Mouse (Mus musculus): ENCODE data around the gene Tas2r135. TPM values are rescaled to one million over a fixed set of nuclear protein-coding genes. Genes with fewer than 3 reads are reported as not detected.

Tas2r135 gene
- polyA plus RNA-seq, 1 experiment from 2014 or later: not detected

GRCm38 (mm10) chr6:42375131-42375530, 30.1 kb upstream of the Tas2r135 start:
- no peak for ATAC-seq (ENCODE audit: extremely low read depth, insufficient number of reproducible peaks, low FRiP score, low TSS enrichment)
- 54% methylated on average over 2 of the region's 2 CpGs for WGBS
- Histone ChIP-seq H3K9me3 (no peaks in the 10 kb centered on the region), H3K9ac (0 out of 2 replicates have a peak overlapping the region, but pooled peaks have one; percentile 11), H3K4me1 (peaks cover 64% of the 10 kb centered on the region), H3K27ac (replicated peaks) (peak overlapping the region; percentile 72), H3K36me3 (no peaks in the 10 kb centered on the region), H3K4me2 (peak overlapping the region; percentile 5; the same call in 1 of the 2 replicates), H3K4me3 (no peak overlapping the region), H3K27me3 (replicated peaks) (no peaks in the 10 kb centered on the region)

GRCm38 (mm10) chr6:42376016-42376415, 29.2 kb upstream of the Tas2r135 start:
- H3K9ac ChIP-seq: peak overlapping the region; percentile 4
- no peak overlapping the region for H3K4me2 ChIP-seq
- H3K4me1 ChIP-seq: peaks cover 59% of the 10 kb centered on the region
- no peaks in the 10 kb centered on the region for H3K36me3 ChIP-seq
- H3K4me3 ChIP-seq: no peak overlapping the region
- WGBS: 17% methylated on average over 4 of the region's 4 CpGs
- no peaks in the 10 kb centered on the region for H3K9me3 ChIP-seq
- no peak for ATAC-seq (ENCODE audit: extremely low read depth, insufficient number of reproducible peaks, low FRiP score, low TSS enrichment)
- H3K27ac ChIP-seq (replicated peaks): peak overlapping the region; percentile 72
- no peaks in the 10 kb centered on the region for H3K27me3 ChIP-seq (replicated peaks)

- Histone ChIP-seq H3K4me3 (no peak overlapping the region), H3K27me3 (replicated peaks) (no peaks in the 10 kb centered on the region), H3K4me2 (no peak overlapping the region), H3K9ac (peak overlapping the region; percentile 4; the same call in 1 of the 2 replicates), H3K27ac (replicated peaks) (peak overlapping the region; percentile 72), H3K36me3 (no peaks in the 10 kb centered on the region), H3K9me3 (no peaks in the 10 kb centered on the region), H3K4me1 (peaks cover 59% of the 10 kb centered on the region)
- no peak for ATAC-seq (ENCODE audit: extremely low read depth, insufficient number of reproducible peaks, low FRiP score, low TSS enrichment)
- 58% methylated on average over 6 of the region's 6 CpGs for WGBS
These were observed 28.7 kb upstream of the Tas2r135 start for GRCm38 (mm10) chr6:42376504-42377019.

- H3K9ac ChIP-seq: no peak overlapping the region
- WGBS: 71% methylated on average over 5 of the region's 5 CpGs
- ATAC-seq (ENCODE audit: extremely low read depth, insufficient number of reproducible peaks, low FRiP score, low TSS enrichment): no peak
- no peak overlapping the region for H3K4me3 ChIP-seq
- peaks cover 59% of the 10 kb centered on the region for H3K4me1 ChIP-seq
- H3K36me3 ChIP-seq: no peaks in the 10 kb centered on the region
- no peak overlapping the region for H3K27ac ChIP-seq (replicated peaks)
- no peaks in the 10 kb centered on the region for H3K27me3 ChIP-seq (replicated peaks)
- H3K4me2 ChIP-seq: no peak overlapping the region
- no peaks in the 10 kb centered on the region for H3K9me3 ChIP-seq
These were observed 28.0 kb upstream of the Tas2r135 start for GRCm38 (mm10) chr6:42377280-42377679.

- no peak overlapping the region for H3K4me2 ChIP-seq
- H3K9ac ChIP-seq: no peak overlapping the region
- 46% methylated on average over 3 of the region's 3 CpGs for WGBS
- peaks cover 52% of the 10 kb centered on the region for H3K4me1 ChIP-seq
- no peak overlapping the region for H3K27ac ChIP-seq (replicated peaks)
- ATAC-seq (ENCODE audit: extremely low read depth, insufficient number of reproducible peaks, low FRiP score, low TSS enrichment): no peak
- H3K4me3 ChIP-seq: no peak overlapping the region
- no peaks in the 10 kb centered on the region for H3K27me3 ChIP-seq (replicated peaks)
- no peaks in the 10 kb centered on the region for H3K9me3 ChIP-seq
- no peaks in the 10 kb centered on the region for H3K36me3 ChIP-seq
These were observed 25.7 kb upstream of the Tas2r135 start for GRCm38 (mm10) chr6:42379551-42379950.

- no peak for ATAC-seq (ENCODE audit: extremely low read depth, insufficient number of reproducible peaks, low FRiP score, low TSS enrichment)
- no peaks in the 10 kb centered on the region for H3K9me3 ChIP-seq
- no peaks in the 10 kb centered on the region for H3K36me3 ChIP-seq
- H3K9ac ChIP-seq: peak overlapping the region; percentile 20; the same call in 1 of the 2 replicates
- H3K4me1 ChIP-seq: peaks cover 42% of the 10 kb centered on the region
- H3K4me3 ChIP-seq: no peak overlapping the region
- WGBS: 18% methylated on average over 8 of the region's 8 CpGs
- peak overlapping the region; percentile 81; the same call in 1 of the 2 replicates for H3K27ac ChIP-seq (replicated peaks)
- no peak overlapping the region for H3K4me2 ChIP-seq
- no peaks in the 10 kb centered on the region for H3K27me3 ChIP-seq (replicated peaks)
These were observed 24.7 kb upstream of the Tas2r135 start for GRCm38 (mm10) chr6:42380416-42381144.

DNA sequence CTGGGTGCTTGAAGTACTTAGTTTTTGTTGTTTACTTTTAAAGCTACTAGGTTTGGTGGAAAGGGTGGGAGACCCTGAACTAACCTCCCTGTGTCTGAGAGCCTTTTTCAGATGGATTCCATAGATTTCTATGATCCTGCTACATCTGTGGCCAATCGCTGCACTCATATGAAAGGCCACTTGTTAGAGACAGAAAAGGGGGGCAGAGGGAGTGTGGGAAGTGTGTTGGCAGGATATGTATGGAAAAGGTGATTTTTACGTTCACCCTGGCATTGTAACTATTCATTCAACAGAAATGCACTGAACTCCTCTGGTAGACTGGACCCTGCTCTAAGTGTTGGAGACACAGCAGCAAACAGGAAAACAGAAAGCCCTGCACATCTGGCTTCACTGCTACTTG, 24.0 kb upstream of the Tas2r135 start:
- peak overlapping the region; percentile 81; the same call in 1 of the 2 replicates for H3K27ac ChIP-seq (replicated peaks)
- no peak for ATAC-seq (ENCODE audit: extremely low read depth, insufficient number of reproducible peaks, low FRiP score, low TSS enrichment)
- no peak overlapping the region for H3K4me2 ChIP-seq
- H3K36me3 ChIP-seq: no peaks in the 10 kb centered on the region
- no peaks in the 10 kb centered on the region for H3K27me3 ChIP-seq (replicated peaks)
- H3K4me1 ChIP-seq: peaks cover 35% of the 10 kb centered on the region
- H3K9ac ChIP-seq: no peak overlapping the region
- H3K9me3 ChIP-seq: no peaks in the 10 kb centered on the region
- WGBS: 63% methylated on average over 2 of the region's 2 CpGs
- H3K4me3 ChIP-seq: no peak overlapping the region

GRCm38 (mm10) chr6:42381916-42382381, 23.3 kb upstream of the Tas2r135 start:
- peak overlapping the region; percentile 81 for H3K27ac ChIP-seq (replicated peaks)
- no peak overlapping the region for H3K4me3 ChIP-seq
- 0 out of 2 replicates have a peak overlapping the region, but pooled peaks have one; percentile 9 for H3K4me2 ChIP-seq
- ATAC-seq (ENCODE audit: extremely low read depth, insufficient number of reproducible peaks, low FRiP score, low TSS enrichment): no peak
- no peaks in the 10 kb centered on the region for H3K36me3 ChIP-seq
- WGBS: 32% methylated on average over 9 of the region's 9 CpGs
- no peaks in the 10 kb centered on the region for H3K9me3 ChIP-seq
- peak overlapping the region; percentile 59; the same call in 1 of the 2 replicates for H3K9ac ChIP-seq
- no peaks in the 10 kb centered on the region for H3K27me3 ChIP-seq (replicated peaks)
- H3K4me1 ChIP-seq: peaks cover 28% of the 10 kb centered on the region

GRCm38 (mm10) chr6:42383360-42383759, 21.9 kb upstream of the Tas2r135 start:
- H3K27me3 ChIP-seq (replicated peaks): no peaks in the 10 kb centered on the region
- no peak overlapping the region for H3K4me2 ChIP-seq
- H3K9ac ChIP-seq: no peak overlapping the region
- H3K27ac ChIP-seq (replicated peaks): no peak overlapping the region
- 89% methylated on average over 5 of the region's 5 CpGs for WGBS
- H3K36me3 ChIP-seq: no peaks in the 10 kb centered on the region
- H3K4me3 ChIP-seq: no peak overlapping the region
- no peaks in the 10 kb centered on the region for H3K9me3 ChIP-seq
- ATAC-seq (ENCODE audit: extremely low read depth, insufficient number of reproducible peaks, low FRiP score, low TSS enrichment): no peak
- peaks cover 32% of the 10 kb centered on the region for H3K4me1 ChIP-seq

DNA sequence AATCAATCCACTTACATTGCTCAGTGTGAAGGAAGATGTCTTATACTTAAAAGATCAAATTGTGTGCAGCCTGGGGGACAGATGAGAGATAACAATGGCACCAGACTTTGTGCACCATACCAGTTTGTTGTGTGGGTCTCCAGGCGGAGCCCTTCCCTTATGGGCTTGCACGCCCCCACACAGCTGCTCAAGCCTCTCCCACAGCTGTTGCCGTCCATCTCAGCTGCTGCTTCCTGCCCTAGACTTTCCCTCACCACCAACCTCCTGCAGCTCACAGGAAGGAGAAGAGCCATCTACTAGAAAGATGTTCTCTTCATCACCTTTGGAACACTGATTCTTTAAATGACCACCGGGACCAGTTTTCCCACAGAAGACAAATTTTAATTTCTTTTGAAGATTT, 19.6 kb upstream of the Tas2r135 start:
- H3K4me1 ChIP-seq: peaks cover 34% of the 10 kb centered on the region
- H3K27me3 ChIP-seq (replicated peaks): no peaks in the 10 kb centered on the region
- H3K27ac ChIP-seq (replicated peaks): no peak overlapping the region
- no peak for ATAC-seq (ENCODE audit: extremely low read depth, insufficient number of reproducible peaks, low FRiP score, low TSS enrichment)
- no peak overlapping the region for H3K9ac ChIP-seq
- H3K4me2 ChIP-seq: no peak overlapping the region
- H3K36me3 ChIP-seq: no peaks in the 10 kb centered on the region
- no peak overlapping the region for H3K4me3 ChIP-seq
- no peaks in the 10 kb centered on the region for H3K9me3 ChIP-seq
- 78% methylated on average over 4 of the region's 4 CpGs for WGBS

DNA sequence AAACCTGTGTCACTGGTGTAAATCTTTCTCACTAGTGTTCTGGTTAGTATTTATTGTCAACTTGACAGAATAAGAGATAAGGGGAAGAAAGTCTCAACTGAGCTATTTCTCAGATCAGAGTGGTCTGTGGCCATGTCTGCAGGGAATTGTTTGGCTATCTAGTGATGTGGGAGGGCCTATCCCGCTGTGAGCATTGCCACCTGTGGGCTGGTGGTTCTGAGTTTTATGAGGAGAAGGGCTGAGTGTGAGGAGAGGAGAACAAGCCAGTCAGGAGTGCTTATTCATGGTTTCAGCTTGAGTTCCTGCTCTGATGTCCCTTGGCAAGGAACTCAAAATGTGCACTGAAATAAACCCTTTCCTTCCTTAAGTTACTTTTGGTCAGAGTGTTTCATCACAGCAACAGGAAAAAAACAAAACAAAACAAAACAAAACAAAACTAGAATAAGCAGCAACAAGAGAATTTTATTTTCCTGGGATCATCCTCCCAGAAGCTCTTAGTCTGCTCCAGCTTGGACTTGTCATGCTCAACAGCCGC, 13.4 kb upstream of the Tas2r135 start:
- WGBS: 27% methylated on average over 2 of the region's 2 CpGs
- H3K27ac ChIP-seq (replicated peaks): peak overlapping the region; percentile 56
- peak; percentile 19; the same call in 1 of the 2 replicates for ATAC-seq (ENCODE audit: extremely low read depth, insufficient number of reproducible peaks, low FRiP score, low TSS enrichment)

More for the DNA sequence above, 13.4 kb upstream of the Tas2r135 start:
- Histone ChIP-seq H3K27me3 (replicated peaks) (no peaks in the 10 kb centered on the region), H3K4me2 (0 out of 2 replicates have a peak overlapping the region, but pooled peaks have one; percentile 1), H3K4me1 (peaks cover 26% of the 10 kb centered on the region), H3K9me3 (no peaks in the 10 kb centered on the region), H3K36me3 (no peaks in the 10 kb centered on the region), H3K9ac (no peak overlapping the region), H3K4me3 (no peak overlapping the region)
